24 mouse cellular contexts compared by ENCODE assay signal in genomic region chr11:8675701-8676474, GRCm38 (mm10). TPM values are rescaled to one million over a fixed set of nuclear protein-coding genes. Genes with fewer than 3 reads are reported as not detected.
DNase-seq lines count a peak whose midpoint lies in the region; ATAC-seq and TF ChIP-seq lines count a peak whose summit lies in the region.
"Had no signal": no experiment of that assay in that cellular context is flagged by ENCODE, and none has a peak within 500 bp of the region (broad histone marks: within the 10 kb centered on the region; RNA-seq: fewer than 3 reads in every experiment).

No protein-coding gene starts in this region.

- H3K9ac ChIP-seq in kidney, postnatal 0 days (ENCODE audit: low read depth, low read length): no peak overlapping the region
- no peak overlapping the region for H3K9ac ChIP-seq in ES-Bruce4 (ENCODE audit: low read depth, poor library complexity, severe bottlenecking)
- H3K9ac ChIP-seq in hindbrain, postnatal 0 days (replicated peaks; ENCODE audit: low read length): no peak overlapping the region
- H3K9ac ChIP-seq: forebrain, embryonic 13.5 days; heart, embryonic 15.5 days; hindbrain, embryonic 15.5 days; liver, embryonic 14.5 days; midbrain, embryonic 12.5 days; neural tube, embryonic 13.5 days had no signal

- ATAC-seq in kidney, postnatal 0 days (replicated peaks; ENCODE audit: low FRiP score, low read depth): no peak
- ATAC-seq in hindbrain, postnatal 0 days: no peak
- ATAC-seq: forebrain, embryonic 13.5 days; intestine, postnatal 0 days had no signal

- WGBS in kidney, postnatal 0 days: 74% methylated on average over 6 of the region's 6 CpGs
- WGBS in limb, embryonic 10.5 days: 72% methylated on average over 6 of the region's 6 CpGs
- WGBS in hindbrain, postnatal 0 days: 86% methylated on average over 6 of the region's 6 CpGs

- TF ChIP-seq POLR2A in ES-Bruce4 (IDR thresholded peaks at IDR 0.05; ENCODE audit: insufficient read depth, low read length): no peak

- H3K9me3 ChIP-seq in kidney, postnatal 0 days (replicated peaks; ENCODE audit: low read length): no peaks in the 10 kb centered on the region
- H3K9me3 ChIP-seq in ES-Bruce4 (replicated peaks; ENCODE audit: control insufficient read depth, insufficient read depth, low read length, poor library complexity, severe bottlenecking): no peaks in the 10 kb centered on the region
- H3K9me3 ChIP-seq in limb, embryonic 10.5 days (replicated peaks): no peaks in the 10 kb centered on the region
- no peaks in the 10 kb centered on the region for H3K9me3 ChIP-seq in hindbrain, postnatal 0 days (ENCODE audit: low read length)
- H3K9me3 ChIP-seq: forebrain, embryonic 13.5 days; heart, embryonic 15.5 days; hindbrain, embryonic 15.5 days; midbrain, embryonic 12.5 days; neural tube, embryonic 13.5 days had no signal

- DNase-seq in kidney, postnatal 0 days (ENCODE audit: low spot score): no peak
- no peak for DNase-seq in kidney, adult 9 months
- DNase-seq in Muller cell, postnatal 12 days (ENCODE audit: inconsistent ontology term): peak; percentile 54
- DNase-seq in limb, embryonic 10.5 days (ENCODE audit: low spot score): no peak
- no peak for DNase-seq in left cerebral cortex, postnatal 4 days
- no peak for DNase-seq in hindbrain, postnatal 0 days (ENCODE audit: low spot score)
- DNase-seq: cerebellum, adult 18-20 months; gastrocnemius, postnatal 14 days; heart, adult 18-20 months; heart, postnatal 4 days; kidney, postnatal 25 days; layer of hippocampus, adult 9-11 months; right cerebral cortex, adult 18-20 months; thymus, postnatal 25 days had no signal

- no peaks in the 10 kb centered on the region for H3K36me3 ChIP-seq in kidney, postnatal 0 days (ENCODE audit: insufficient read depth, low read length)
- H3K36me3 ChIP-seq in ES-Bruce4 (ENCODE audit: control insufficient read depth, insufficient read depth, low read length, poor library complexity, severe bottlenecking): no peaks in the 10 kb centered on the region
- no peaks in the 10 kb centered on the region for H3K36me3 ChIP-seq in limb, embryonic 10.5 days
- H3K36me3 ChIP-seq in hindbrain, postnatal 0 days (ENCODE audit: insufficient read depth, low read length): no peaks in the 10 kb centered on the region
- H3K36me3 ChIP-seq: G1E; heart, embryonic 15.5 days; hindbrain, embryonic 15.5 days; midbrain, embryonic 12.5 days; neural tube, embryonic 13.5 days had no signal

- peaks cover 8% of the 10 kb centered on the region; the same call in 1 of the 2 replicates for H3K4me1 ChIP-seq in kidney, postnatal 0 days (replicated peaks; ENCODE audit: insufficient read depth, low read length)
- peaks cover 5% of the 10 kb centered on the region for H3K4me1 ChIP-seq in ES-Bruce4 (ENCODE audit: control insufficient read depth, insufficient read depth, low read length)
- H3K4me1 ChIP-seq in limb, embryonic 10.5 days: peaks cover 29% of the 10 kb centered on the region
- H3K4me1 ChIP-seq in hindbrain, postnatal 0 days (ENCODE audit: insufficient read depth, low read length): no peaks in the 10 kb centered on the region
- H3K4me1 ChIP-seq: hindbrain, embryonic 15.5 days; neural tube, embryonic 13.5 days had no signal

- H3K4me2 ChIP-seq in kidney, postnatal 0 days (ENCODE audit: low read length): no peak overlapping the region
- no peak overlapping the region for H3K4me2 ChIP-seq in hindbrain, postnatal 0 days (ENCODE audit: low read depth, low read length)
- H3K4me2 ChIP-seq: forebrain, embryonic 13.5 days; heart, embryonic 15.5 days; hindbrain, embryonic 15.5 days; midbrain, embryonic 12.5 days; neural tube, embryonic 13.5 days had no signal

- TF ChIP-seq EP300 in ES-Bruce4 (IDR thresholded peaks at IDR 0.05; ENCODE audit: insufficient read depth, low read depth, low read length): no peak

- 0 out of 2 replicates have a peak overlapping the region, but pooled peaks have one; percentile 15 for H3K27ac ChIP-seq in kidney, postnatal 0 days
- 0 out of 2 replicates have a peak overlapping the region, but pooled peaks have one; percentile 36 for H3K27ac ChIP-seq in ES-Bruce4 (ENCODE audit: insufficient read depth, low read length)
- peak overlapping the region; percentile 61; the same call in 1 of the 2 replicates for H3K27ac ChIP-seq in limb, embryonic 10.5 days
- no peak overlapping the region for H3K27ac ChIP-seq in hindbrain, postnatal 0 days
- H3K27ac ChIP-seq: forebrain, embryonic 13.5 days; heart, embryonic 15.5 days; hindbrain, embryonic 15.5 days; left cerebral cortex, adult 2 months; liver, embryonic 14.5 days; midbrain, embryonic 12.5 days; neural tube, embryonic 13.5 days had no signal

- intact Hi-C loops in left cerebral cortex, postnatal 4 days (cut with DNase I): no loop called here

- no peak overlapping the region for H3K4me3 ChIP-seq in kidney, postnatal 0 days (replicated peaks; ENCODE audit: low read depth, low read length)
- no peak overlapping the region for H3K4me3 ChIP-seq in ES-Bruce4 (ENCODE audit: low read depth, low read length)
- no peak overlapping the region for H3K4me3 ChIP-seq in limb, embryonic 10.5 days
- no peak overlapping the region for H3K4me3 ChIP-seq in hindbrain, postnatal 0 days (ENCODE audit: low read length)
- H3K4me3 ChIP-seq: forebrain, embryonic 13.5 days; heart, embryonic 15.5 days; hindbrain, embryonic 15.5 days; left cerebral cortex, adult 2 months; midbrain, embryonic 12.5 days; neural tube, embryonic 13.5 days had no signal

- H3K27me3 ChIP-seq in kidney, postnatal 0 days (ENCODE audit: insufficient read depth, low read length): no peaks in the 10 kb centered on the region
- no peaks in the 10 kb centered on the region for H3K27me3 ChIP-seq in ES-Bruce4 (ENCODE audit: control insufficient read depth, insufficient read depth, low read length, poor library complexity, severe bottlenecking)
- no peaks in the 10 kb centered on the region for H3K27me3 ChIP-seq in limb, embryonic 10.5 days (ENCODE audit: low read depth, poor library complexity, severe bottlenecking)
- H3K27me3 ChIP-seq in hindbrain, postnatal 0 days (ENCODE audit: insufficient read depth, low read length): no peaks in the 10 kb centered on the region
- H3K27me3 ChIP-seq: forebrain, embryonic 13.5 days; heart, embryonic 15.5 days; hindbrain, embryonic 15.5 days; midbrain, embryonic 12.5 days; neural tube, embryonic 13.5 days had no signal

- TF ChIP-seq CTCF in kidney, postnatal 0 days (IDR thresholded peaks at IDR 0.05; ENCODE audit: low read depth): no peak
- no peak for TF ChIP-seq CTCF in ES-Bruce4 (IDR thresholded peaks at IDR 0.05; ENCODE audit: low read depth, low read length)
- TF ChIP-seq CTCF in hindbrain, postnatal 0 days (IDR thresholded peaks at IDR 0.05; ENCODE audit: low read depth): no peak

RNA-seq across cellular contexts. Expression of gene Tns3, which starts 11.6 kb away (rescaled TPM):
- polyA plus RNA-seq in kidney, postnatal 0 days (2015; fragmentation: Nextera tagmentation; extraction: Ambion mirVana): 17.6 and 18.2 TPM in 2 replicates
- 45.7 and 46.2 TPM in 2 replicates for polyA plus RNA-seq in ES-Bruce4 (2011; ENCODE audit: insufficient read depth, insufficient read length, low read depth, missing spikeins)
- polyA plus RNA-seq in limb, embryonic 10.5 days (2016; fragmentation: Nextera tagmentation; extraction: Ambion mirVana): 28.2 and 35.6 TPM in 2 replicates
- 10 to 100 TPM; 19.5 to 21.4 TPM for total RNA-seq in left cerebral cortex, postnatal 4 days (2021)
- 59.0 and 63.6 TPM in 2 replicates for total RNA-seq in hindbrain, postnatal 0 days (2014; rRNA removed)
- 8.2 and 8.9 TPM in 2 replicates for polyA plus RNA-seq in hindbrain, postnatal 0 days (2015; fragmentation: Nextera tagmentation; extraction: Ambion mirVana)
- polyA plus RNA-seq: G1E had no signal
